Mouse (Mus musculus) kidney, embryonic 14.5 days (tissue): ENCODE measurements at regions not wholly inside any gene's neighbourhood (a gene's known extent, or its start where the extent isn't known, plus 50 kb on each side); places are given as distances from the start of the nearest gene placed in this dataset.

ENCODE experiments used
- ATAC-seq: fragments of 200-750 bp; cut with Nextera tagmentation; 2 replicates; pipeline ENCODE4 v1.8.0; 2017; ENCODE audit warnings: moderate number of reproducible peaks, mild to moderate bottlenecking, moderate TSS enrichment, moderate library complexity; ENCODE audit not compliant: low FRiP score, low TSS enrichment
- H3K27ac ChIP-seq: fragments of 300-500 bp; sonication (generic); 2 replicates; pipeline ENCODE4 v1.5.1; 2014; ENCODE audit warnings: low read depth, mild to moderate bottlenecking, low read length, moderate library complexity, mixed read lengths
- H3K27me3 ChIP-seq: fragments of 300-500 bp; sonication (generic); 2 replicates; pipeline ENCODE4 v1.6.1; 2014; ENCODE audit warnings: mild to moderate bottlenecking, low read length; ENCODE audit not compliant: control insufficient read depth, insufficient read depth
- H3K36me3 ChIP-seq: fragments of 300-500 bp; sonication (generic); 2 replicates; pipeline ENCODE4 v1.6.1; 2014; ENCODE audit warnings: low read length, mixed read lengths; ENCODE audit not compliant: control insufficient read depth, insufficient read depth
- H3K4me1 ChIP-seq: fragments of 300-500 bp; sonication (generic); 2 replicates; pipeline ENCODE4 v1.6.1; 2014; ENCODE audit warnings: low read length, mixed read lengths; ENCODE audit not compliant: control insufficient read depth, insufficient read depth
- H3K4me2 ChIP-seq: fragments of 300-500 bp; sonication (generic); replicated peaks from 2 replicates; pipeline ENCODE4 v1.6.1; 2014; ENCODE audit warnings: low read depth, mild to moderate bottlenecking, low read length
- H3K4me3 ChIP-seq: fragments of 300-500 bp; sonication (generic); 2 replicates; pipeline ENCODE4 v1.5.1; 2014; ENCODE audit warnings: mild to moderate bottlenecking, low read length
- H3K9ac ChIP-seq: fragments of 300-500 bp; sonication (generic); 2 replicates; pipeline ENCODE4 v1.6.1; 2014; ENCODE audit warnings: low read depth, mild to moderate bottlenecking, low read length, moderate library complexity
- H3K9me3 ChIP-seq: fragments of 300-500 bp; sonication (generic); 2 replicates; pipeline ENCODE4 v1.6.1; 2016; ENCODE audit warnings: low read length; ENCODE audit not compliant: control insufficient read depth
- WGBS: fragments of 180-500 bp; shearing (Covaris S2); extraction: QIAGEN DNeasy Blood & Tissue Kit; methylation state at CpG from one replicate; pipeline ENCODE4 v1.1.7; 2014; 5-methylcytosine and 5-hydroxymethylcytosine counted together

DNA sequence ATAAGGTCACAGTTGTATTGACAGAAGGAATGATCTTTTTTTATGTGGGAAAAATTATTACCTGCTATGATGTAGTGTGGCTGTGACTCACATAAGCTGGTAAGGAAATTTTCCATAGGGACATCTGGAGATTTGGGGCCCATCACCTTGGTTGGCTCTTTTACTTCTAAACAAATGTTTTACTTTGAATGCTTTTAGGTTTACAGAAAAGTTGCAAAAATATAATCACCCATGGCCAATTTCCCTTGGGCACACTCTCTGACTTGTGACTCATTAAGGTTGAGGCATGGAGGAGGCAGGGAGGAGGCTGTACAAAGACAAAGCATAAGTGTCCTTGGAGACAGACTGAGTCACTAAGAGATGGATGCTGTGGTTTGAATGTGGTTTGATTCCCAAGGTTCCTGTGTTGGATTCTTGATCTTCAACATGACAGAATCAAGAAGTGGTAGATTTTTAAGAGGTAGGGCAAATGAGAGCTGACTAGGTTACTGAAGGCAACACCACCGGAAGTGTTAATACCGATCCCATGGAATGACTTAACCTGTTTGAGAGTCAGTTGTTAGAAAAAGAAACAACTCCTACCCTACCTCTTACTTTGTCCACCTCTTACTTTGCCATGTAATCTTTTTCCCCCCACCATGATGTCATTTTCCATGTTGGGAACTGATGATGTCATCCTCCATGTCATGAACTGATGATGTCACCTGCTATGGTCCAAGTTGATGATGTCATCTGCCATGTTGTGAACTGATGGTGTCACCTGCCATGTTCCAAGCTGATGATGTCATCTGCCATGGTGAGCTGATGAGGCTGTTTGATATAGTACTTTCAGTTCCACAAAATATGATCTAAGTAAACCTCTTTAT, 171.1 kb upstream of the Nlrp1b start:
- Histone ChIP-seq H3K9ac (no peak overlapping the region), H3K4me1 (no peaks in the 10 kb centered on the region), H3K27me3 (no peaks in the 10 kb centered on the region), H3K27ac (no peak overlapping the region), H3K4me3 (no peak overlapping the region), H3K36me3 (no peaks in the 10 kb centered on the region), H3K4me2 (no peak overlapping the region), H3K9me3 (no peaks in the 10 kb centered on the region)
- no peak for ATAC-seq
- WGBS: 100% methylated on average over 2 of the region's 2 CpGs

- WGBS: 98% methylated on average over 3 of the region's 3 CpGs
- Histone ChIP-seq H3K4me1 (no peaks in the 10 kb centered on the region), H3K27ac (no peak overlapping the region), H3K9ac (no peak overlapping the region), H3K9me3 (no peaks in the 10 kb centered on the region), H3K27me3 (no peaks in the 10 kb centered on the region; the same call in 1 of the 2 replicates), H3K4me2 (no peak overlapping the region), H3K4me3 (no peak overlapping the region), H3K36me3 (no peaks in the 10 kb centered on the region)
- ATAC-seq: no peak
These were observed 173.8 kb upstream of the Nlrp1b start for GRCm38 (mm10) chr11:71404361-71404760.

DNA sequence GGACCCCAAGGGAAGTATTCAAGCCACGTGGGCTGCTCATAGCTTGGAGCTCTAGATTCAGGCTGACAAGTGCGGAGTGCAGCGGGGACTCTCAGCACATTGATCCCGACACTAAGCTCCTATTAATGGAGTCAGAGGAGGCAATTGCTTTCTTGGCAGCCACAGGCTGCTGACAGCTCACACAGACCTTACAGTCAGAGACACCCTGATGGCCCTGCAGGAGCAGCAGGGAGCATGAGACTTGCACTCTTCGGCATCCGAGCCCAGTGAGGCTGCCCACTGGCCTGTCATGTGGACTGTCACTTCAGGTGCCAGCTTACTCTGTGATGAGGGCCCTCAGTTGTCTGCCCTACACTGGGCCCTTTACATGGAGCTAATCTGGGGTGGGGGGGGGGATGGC, 176.5 kb upstream of the Nlrp1b start:
- no peaks in the 10 kb centered on the region; the same call in 1 of the 2 replicates for H3K27me3 ChIP-seq
- H3K9ac ChIP-seq: no peak overlapping the region
- no peaks in the 10 kb centered on the region for H3K36me3 ChIP-seq
- WGBS: 84% methylated on average over 6 of the region's 6 CpGs
- no peak overlapping the region for H3K4me2 ChIP-seq
- ATAC-seq: no peak
- no peaks in the 10 kb centered on the region for H3K9me3 ChIP-seq
- H3K4me1 ChIP-seq: no peaks in the 10 kb centered on the region
- H3K27ac ChIP-seq: no peak overlapping the region
- H3K4me3 ChIP-seq: no peak overlapping the region

GRCm38 (mm10) chr11:71409211-71409765, 178.8 kb upstream of the Nlrp1b start:
- no peaks in the 10 kb centered on the region for H3K9me3 ChIP-seq
- WGBS: 83% methylated on average over 6 of the region's 6 CpGs
- H3K4me3 ChIP-seq: no peak overlapping the region
- H3K27me3 ChIP-seq: no peaks in the 10 kb centered on the region; the same call in 1 of the 2 replicates
- H3K36me3 ChIP-seq: no peaks in the 10 kb centered on the region
- no peak overlapping the region for H3K4me2 ChIP-seq
- no peak overlapping the region for H3K27ac ChIP-seq
- no peak overlapping the region for H3K9ac ChIP-seq
- no peak for ATAC-seq
- H3K4me1 ChIP-seq: no peaks in the 10 kb centered on the region

DNA sequence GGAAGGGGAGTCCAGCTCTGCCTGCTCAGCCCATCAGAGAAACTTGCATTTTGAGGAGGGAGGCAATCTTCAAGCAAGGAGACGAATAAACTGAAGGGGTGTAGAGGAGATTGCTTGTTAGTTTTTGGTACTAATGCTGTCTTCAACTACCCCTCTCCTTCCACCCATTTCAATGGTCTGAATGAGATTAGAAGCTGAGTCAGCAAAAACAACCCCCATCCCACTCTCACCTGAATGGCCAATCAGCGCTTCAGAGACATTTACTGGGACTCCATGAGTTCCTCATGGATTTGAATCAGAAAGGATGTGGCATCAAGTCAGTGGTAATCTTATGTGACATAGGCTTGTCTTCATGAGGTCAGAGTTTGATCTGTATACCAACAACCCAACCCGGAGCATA, 180.0 kb upstream of the Nlrp1b start:
- 95% methylated on average over 3 of the region's 3 CpGs for WGBS
- H3K4me1 ChIP-seq: no peaks in the 10 kb centered on the region
- H3K9me3 ChIP-seq: no peaks in the 10 kb centered on the region
- ATAC-seq: no peak
- H3K4me3 ChIP-seq: no peak overlapping the region
- no peak overlapping the region for H3K27ac ChIP-seq
- no peaks in the 10 kb centered on the region; the same call in 1 of the 2 replicates for H3K27me3 ChIP-seq
- H3K4me2 ChIP-seq: no peak overlapping the region
- no peak overlapping the region for H3K9ac ChIP-seq
- no peaks in the 10 kb centered on the region for H3K36me3 ChIP-seq

- Histone ChIP-seq H3K27ac (no peak overlapping the region), H3K4me2 (no peak overlapping the region), H3K4me1 (no peaks in the 10 kb centered on the region), H3K27me3 (no peaks in the 10 kb centered on the region; the same call in 1 of the 2 replicates), H3K36me3 (no peaks in the 10 kb centered on the region), H3K9ac (no peak overlapping the region), H3K4me3 (no peak overlapping the region), H3K9me3 (no peaks in the 10 kb centered on the region)
- ATAC-seq: no peak
- WGBS: 65% methylated on average over 1 of the region's 1 CpGs
These were observed 181.4 kb upstream of the Nlrp1b start for GRCm38 (mm10) chr11:71411958-71412357.

- Histone ChIP-seq H3K9me3 (no peaks in the 10 kb centered on the region), H3K36me3 (no peaks in the 10 kb centered on the region), H3K4me2 (no peak overlapping the region), H3K27me3 (no peaks in the 10 kb centered on the region), H3K9ac (no peak overlapping the region), H3K4me1 (no peaks in the 10 kb centered on the region), H3K4me3 (no peak overlapping the region), H3K27ac (no peak overlapping the region)
- 64% methylated on average over 9 of the region's 9 CpGs for WGBS
- no peak for ATAC-seq
These were observed 184.0 kb upstream of the Nlrp1b start for GRCm38 (mm10) chr11:71414403-71415140.

- Histone ChIP-seq H3K27me3 (no peaks in the 10 kb centered on the region), H3K9ac (no peak overlapping the region), H3K4me2 (no peak overlapping the region), H3K36me3 (no peaks in the 10 kb centered on the region), H3K4me1 (no peaks in the 10 kb centered on the region), H3K4me3 (no peak overlapping the region), H3K27ac (no peak overlapping the region), H3K9me3 (no peaks in the 10 kb centered on the region)
- ATAC-seq: no peak
- WGBS: 48% methylated on average over 3 of the region's 3 CpGs
These were observed 184.9 kb upstream of the Nlrp1b start for GRCm38 (mm10) chr11:71415451-71415850.
